Mouse (Mus musculus): ENCODE results near the gene Fbxo34.
A peak's percentile ranks its signal among the peaks of the same experiment; 100 is the strongest.
"Not testable (repeated sequence)": the region's sequence is repeated elsewhere in the genome, so short reads cannot be mapped to it uniquely, and the experiment has no call there.

The Fbxo34 gene

GRCm38 (mm10) chr14:47450121-47450520 is at the start of gene Fbxo34:
Gene Fbxo34, plus strand, starts transcription at chr14:47450421.
- DNase-seq, result not testable (repeated sequence)

GRCm38 (mm10) chr14:47402735-47403134 is 47.5 kb upstream of the Fbxo34 start:
- DNase-seq, result no peak

GRCm38 (mm10) chr14:47406000-47406399 is 44.2 kb upstream of the Fbxo34 start:
- no peak for DNase-seq

GRCm38 (mm10) chr14:47417346-47417745 is 32.9 kb upstream of the Fbxo34 start:
- no peak for DNase-seq

- DNase-seq, result peak; percentile 95
Observed at GRCm38 (mm10) chr14:47417775-47418665, 32.2 kb upstream of the Fbxo34 start, which contains the start of gene Dlgap5. Gene Dlgap5, minus strand, starts transcription at chr14:47418407.

- DNase-seq, result no peak
Observed at GRCm38 (mm10) chr14:47418666-47418991, 31.6 kb upstream of the Fbxo34 start.

GRCm38 (mm10) chr14:47419034-47419625 is 31.1 kb upstream of the Fbxo34 start:
- no peak for DNase-seq

- DNase-seq, result no peak
Observed at GRCm38 (mm10) chr14:47419723-47420276, 30.4 kb upstream of the Fbxo34 start.

- DNase-seq, result no peak
Observed at GRCm38 (mm10) chr14:47421606-47422005, 28.6 kb upstream of the Fbxo34 start.

- no peak for DNase-seq
Observed at GRCm38 (mm10) chr14:47422466-47422865, 27.8 kb upstream of the Fbxo34 start.

GRCm38 (mm10) chr14:47432987-47433386 is 17.2 kb upstream of the Fbxo34 start:
- DNase-seq, result no peak

GRCm38 (mm10) chr14:47438947-47439346 is 11.3 kb upstream of the Fbxo34 start:
- no peak for DNase-seq

GRCm38 (mm10) chr14:47444907-47445306 is 5.3 kb upstream of the Fbxo34 start:
- no peak for DNase-seq

GRCm38 (mm10) chr14:47445331-47446095 is 4.7 kb upstream of the Fbxo34 start:
- DNase-seq, result no peak

- peak; percentile 35 for DNase-seq
Observed at GRCm38 (mm10) chr14:47459556-47459955, 9.3 kb downstream of the Fbxo34 start.

- no peak for DNase-seq
Observed at GRCm38 (mm10) chr14:47461997-47462396, 11.8 kb downstream of the Fbxo34 start.

GRCm38 (mm10) chr14:47462453-47462852 is 12.2 kb downstream of the Fbxo34 start:
- DNase-seq, result no peak

GRCm38 (mm10) chr14:47462877-47463460 is 12.7 kb downstream of the Fbxo34 start:
- no peak for DNase-seq

- DNase-seq, result no peak
Observed at GRCm38 (mm10) chr14:47464426-47464825, 14.2 kb downstream of the Fbxo34 start.

- no peak for DNase-seq
Observed at GRCm38 (mm10) chr14:47465468-47466175, 15.4 kb downstream of the Fbxo34 start.

- peak; percentile 96 for DNase-seq
Observed at GRCm38 (mm10) chr14:47472359-47472742, 22.1 kb downstream of the Fbxo34 start.
